Mouse (Mus musculus): ENCODE measurements around the gene Ets1. TPM values are rescaled to one million over a fixed set of nuclear protein-coding genes. Genes with fewer than 3 reads are reported as not detected.

Gene Ets1
- total RNA-seq, 2 experiments from 2014 or later = 53.5 to 65.4 TPM

GRCm38 (mm10) chr9:32705827-32706478 lies 69.9 kb downstream of the Ets1 start:
- no peak for DNase-seq
- intact Hi-C loops (cut with DNase I) = no loop called here

- no peak for DNase-seq
- intact Hi-C loops (cut with DNase I) = no loop called here
Observed at GRCm38 (mm10) chr9:32707436-32707835, 71.4 kb downstream of the Ets1 start.

GRCm38 (mm10) chr9:32708491-32708890 lies 72.5 kb downstream of the Ets1 start:
- no peak for DNase-seq
- intact Hi-C loops (cut with DNase I) = no loop called here

- intact Hi-C loops (cut with DNase I) = no loop called here
- DNase-seq = no peak
Observed at GRCm38 (mm10) chr9:32709359-32709758, 73.3 kb downstream of the Ets1 start.

GRCm38 (mm10) chr9:32709764-32710734 lies 74.0 kb downstream of the Ets1 start:
- intact Hi-C loops (cut with DNase I) = loop anchor here (5.0 to 10.0 kb wide), 3 partner anchors 118 to 305 kb away; no protein-coding TSS in a partner anchor
- DNase-seq = no peak

GRCm38 (mm10) chr9:32710987-32711652 lies 75.1 kb downstream of the Ets1 start:
- intact Hi-C loops (cut with DNase I) = loop anchor here (5.0 to 10.0 kb wide), 3 partner anchors 119 to 306 kb away; no protein-coding TSS in a partner anchor
- DNase-seq = no peak

- DNase-seq = no peak
- intact Hi-C loops (cut with DNase I) = loop anchor here (5.0 to 10.0 kb wide), 3 partner anchors 119 to 307 kb away; no protein-coding TSS in a partner anchor
Observed at GRCm38 (mm10) chr9:32711768-32712167, 75.7 kb downstream of the Ets1 start.

- DNase-seq = no peak
- intact Hi-C loops (cut with DNase I) = loop anchor here (5.0 to 10.0 kb wide), 3 partner anchors 120 to 308 kb away; no protein-coding TSS in a partner anchor
Observed at GRCm38 (mm10) chr9:32712383-32712910, 76.4 kb downstream of the Ets1 start.

- intact Hi-C loops (cut with DNase I) = loop anchor here (5.0 to 10.0 kb wide), 3 partner anchors 121 to 308 kb away; no protein-coding TSS in a partner anchor
- no peak for DNase-seq
Observed at GRCm38 (mm10) chr9:32713106-32713505, 77.1 kb downstream of the Ets1 start.

- DNase-seq = no peak
- intact Hi-C loops (cut with DNase I) = loop anchor here (2.0 to 10.0 kb wide), 4 partner anchors 17 to 309 kb away; no protein-coding TSS in a partner anchor
Observed at GRCm38 (mm10) chr9:32713790-32714189, 77.8 kb downstream of the Ets1 start.

- DNase-seq = no peak
- intact Hi-C loops (cut with DNase I) = loop anchor here (2.0 to 10.0 kb wide), 4 partner anchors 18 to 310 kb away; no protein-coding TSS in a partner anchor
Observed at GRCm38 (mm10) chr9:32714487-32714886, 78.5 kb downstream of the Ets1 start.

- intact Hi-C loops (cut with DNase I) = loop anchor here (2.0 to 10.0 kb wide), 2 partner anchors 19 to 311 kb away; no protein-coding TSS in a partner anchor
- peak; percentile 65 to 74 for DNase-seq
Observed at GRCm38 (mm10) chr9:32715806-32716466, 79.9 kb downstream of the Ets1 start.

GRCm38 (mm10) chr9:32717268-32717920 lies 81.4 kb downstream of the Ets1 start:
- DNase-seq = no peak
- intact Hi-C loops (cut with DNase I) = loop anchor here (10.0 kb wide), 1 partner anchor 313 kb away; no protein-coding TSS in a partner anchor

GRCm38 (mm10) chr9:32717931-32718820 lies 82.2 kb downstream of the Ets1 start:
- intact Hi-C loops (cut with DNase I) = loop anchor here (10.0 kb wide), 1 partner anchor 313 kb away; no protein-coding TSS in a partner anchor

GRCm38 (mm10) chr9:32718868-32719267 lies 82.8 kb downstream of the Ets1 start:
- intact Hi-C loops (cut with DNase I) = loop anchor here (10.0 kb wide), 1 partner anchor 314 kb away; no protein-coding TSS in a partner anchor
- no peak for DNase-seq

More at GRCm38 (mm10) chr9:32717931-32718820, 82.2 kb downstream of the Ets1 start:
- no peak for DNase-seq

- intact Hi-C loops (cut with DNase I) = loop anchor here (10.0 kb wide), 1 partner anchor 315 kb away; no protein-coding TSS in a partner anchor
Observed at GRCm38 (mm10) chr9:32719941-32720263, 83.9 kb downstream of the Ets1 start.

GRCm38 (mm10) chr9:32720264-32721031 lies 84.4 kb downstream of the Ets1 start:
- intact Hi-C loops (cut with DNase I) = no loop called here
- DNase-seq = no peak

More at GRCm38 (mm10) chr9:32719941-32720263, 83.9 kb downstream of the Ets1 start:
- no peak for DNase-seq

All from heart, postnatal 36 days (tissue).